Mouse (Mus musculus) spleen, adult 18-20 months (tissue): ENCODE results near the gene Atp2b4.

ENCODE experiments used
- DNase-seq, 2 experiments: peaks; one replicate each; pipeline ENCODE4 v3.0.0; 2022; ENCODE audit warnings: mixed read lengths in 2 of 2

Gene Atp2b4

GRCm38 (mm10) chr1:133650288-133651055 lies 150.4 kb downstream of the Atp2b4 start:
- no peak for DNase-seq
